Mouse (Mus musculus) ovary, adult 18-20 months (tissue): ENCODE results near the gene Kcnq2.

Experiments
- DNase-seq: peaks from one replicate; pipeline ENCODE4 v3.0.0; 2022; ENCODE audit warnings: low spot score, mixed read lengths

Kcnq2 gene

GRCm38 (mm10) chr2:181102161-181102560, 32.9 kb downstream of the Kcnq2 start:
- no peak for DNase-seq

GRCm38 (mm10) chr2:181101626-181102025, 33.5 kb downstream of the Kcnq2 start:
- no peak for DNase-seq

- DNase-seq, result no peak
Measured at GRCm38 (mm10) chr2:181100087-181100486, 35.0 kb downstream of the Kcnq2 start.

GRCm38 (mm10) chr2:181090123-181090522, 45.0 kb downstream of the Kcnq2 start:
- DNase-seq, result no peak

- no peak for DNase-seq
Measured at GRCm38 (mm10) chr2:181084997-181085396, 50.1 kb downstream of the Kcnq2 start.

- no peak for DNase-seq
Measured at GRCm38 (mm10) chr2:181083945-181084344, 51.2 kb downstream of the Kcnq2 start.

- no peak for DNase-seq
Measured at GRCm38 (mm10) chr2:181080886-181081285, 54.2 kb downstream of the Kcnq2 start.

GRCm38 (mm10) chr2:181079518-181079917, 55.6 kb downstream of the Kcnq2 start:
- no peak for DNase-seq

GRCm38 (mm10) chr2:181078908-181079307, 56.2 kb downstream of the Kcnq2 start:
- no peak for DNase-seq

GRCm38 (mm10) chr2:181075501-181075900, 59.6 kb downstream of the Kcnq2 start:
- DNase-seq, result no peak

GRCm38 (mm10) chr2:181072403-181072714, 62.7 kb downstream of the Kcnq2 start:
- no peak for DNase-seq

GRCm38 (mm10) chr2:181071706-181072402, 63.2 kb downstream of the Kcnq2 start:
- peak; percentile 29 for DNase-seq

- no peak for DNase-seq
Measured at GRCm38 (mm10) chr2:181070136-181070535, 65.0 kb downstream of the Kcnq2 start.

- DNase-seq, result no peak
Measured at GRCm38 (mm10) chr2:181068499-181068898, 66.6 kb downstream of the Kcnq2 start.

- DNase-seq, result no peak
Measured at GRCm38 (mm10) chr2:181065827-181066226, 69.3 kb downstream of the Kcnq2 start.

- DNase-seq, result no peak
Measured at GRCm38 (mm10) chr2:181060127-181060526, 75.0 kb downstream of the Kcnq2 start.

GRCm38 (mm10) chr2:181058193-181058592, 76.9 kb downstream of the Kcnq2 start:
- no peak for DNase-seq

- no peak for DNase-seq
Measured at GRCm38 (mm10) chr2:181057341-181057740, 77.8 kb downstream of the Kcnq2 start.

- no peak for DNase-seq
Measured at GRCm38 (mm10) chr2:181052171-181052570, 82.9 kb downstream of the Kcnq2 start.

- no peak for DNase-seq
Measured at GRCm38 (mm10) chr2:181048986-181049385, 86.1 kb downstream of the Kcnq2 start.

GRCm38 (mm10) chr2:181048252-181048945, 86.7 kb downstream of the Kcnq2 start:
- no peak for DNase-seq

GRCm38 (mm10) chr2:181044001-181044400, 91.1 kb downstream of the Kcnq2 start:
- DNase-seq, result no peak

GRCm38 (mm10) chr2:181043437-181043836, 91.7 kb downstream of the Kcnq2 start, which contains the start of gene Chrna4:
Gene Chrna4 (minus strand): TSS chr2:181043546.
- DNase-seq, result peak; percentile 42

- DNase-seq, result peak; percentile 23
Measured at GRCm38 (mm10) chr2:181042376-181042775, 92.7 kb downstream of the Kcnq2 start.
